Mouse (Mus musculus): ENCODE measurements around the gene Grip2.

GRCm38 (mm10) chr6:91743886-91744285 is 83.2 kb downstream of the Grip2 start:
- TF ChIP-seq CTCF (IDR thresholded peaks at IDR 0.05; ENCODE audit: control insufficient read depth, insufficient read depth, insufficient replicate concordance, low read depth, low read length) (no peak), POLR2A (IDR thresholded peaks at IDR 0.05; ENCODE audit: control insufficient read depth, low read depth, low read length) (no peak)
